Mouse (Mus musculus): ENCODE measurements around the gene Meltf. TPM values are rescaled to one million over a fixed set of nuclear protein-coding genes. Genes with fewer than 3 reads are reported as not detected.

Meltf gene
- polyA plus RNA-seq, 1 experiment from 2014 or later: 2.5 TPM

DNA sequence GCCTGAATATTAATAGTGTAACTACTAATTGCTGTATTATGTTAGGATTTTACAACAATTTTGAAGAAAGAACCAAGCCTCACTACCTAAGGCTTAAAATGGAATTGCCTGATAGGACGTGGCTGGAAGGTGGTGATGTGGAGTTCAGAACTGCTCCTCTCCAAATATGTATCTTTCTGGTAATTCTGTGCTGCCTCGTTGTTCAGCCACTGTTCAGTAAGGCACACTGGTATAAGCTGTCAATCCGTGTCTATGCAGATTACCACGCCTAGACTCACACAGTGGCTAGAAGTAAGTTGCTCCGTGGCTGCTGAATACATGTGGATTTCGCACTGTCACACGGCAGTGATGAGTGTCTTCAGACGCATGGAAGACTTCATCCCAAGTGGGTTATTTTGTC is 4.9 kb upstream of the Meltf start:
- no peak for ATAC-seq (ENCODE audit: low FRiP score, low read depth)
- Histone ChIP-seq H3K36me3 (peaks cover 44% of the 10 kb centered on the region), H3K4me3 (no peak overlapping the region), H3K9me3 (no peaks in the 10 kb centered on the region), H3K27me3 (no peaks in the 10 kb centered on the region), H3K27ac (no peak overlapping the region), H3K9ac (no peak overlapping the region), H3K4me1 (peaks cover 2% of the 10 kb centered on the region), H3K4me2 (replicated peaks) (no peak overlapping the region)
- 94% methylated on average over 8 of the region's 8 CpGs for WGBS

- peaks cover 30% of the 10 kb centered on the region for H3K36me3 ChIP-seq
- WGBS: 92% methylated on average over 4 of the region's 4 CpGs
- no peak overlapping the region for H3K9ac ChIP-seq
- H3K4me3 ChIP-seq: no peak overlapping the region
- no peaks in the 10 kb centered on the region for H3K9me3 ChIP-seq
- H3K4me2 ChIP-seq (replicated peaks): no peak overlapping the region
- H3K4me1 ChIP-seq: peaks cover 9% of the 10 kb centered on the region
- H3K27ac ChIP-seq: no peak overlapping the region
- no peaks in the 10 kb centered on the region for H3K27me3 ChIP-seq
- no peak for ATAC-seq (ENCODE audit: low FRiP score, low read depth)
These were observed 3.2 kb upstream of the Meltf start for GRCm38 (mm10) chr16:31875391-31875790.

- Histone ChIP-seq H3K36me3 (peaks cover 22% of the 10 kb centered on the region), H3K4me3 (no peak overlapping the region), H3K27ac (no peak overlapping the region), H3K27me3 (no peaks in the 10 kb centered on the region), H3K9me3 (no peaks in the 10 kb centered on the region), H3K9ac (no peak overlapping the region), H3K4me2 (replicated peaks) (no peak overlapping the region), H3K4me1 (peaks cover 9% of the 10 kb centered on the region)
- ATAC-seq (ENCODE audit: low FRiP score, low read depth): no peak
- WGBS: 81% methylated on average over 10 of the region's 10 CpGs
These were observed 2.2 kb upstream of the Meltf start for GRCm38 (mm10) chr16:31876386-31876785.

- Histone ChIP-seq H3K4me3 (no peak overlapping the region), H3K36me3 (peaks cover 18% of the 10 kb centered on the region), H3K4me2 (replicated peaks) (no peak overlapping the region), H3K9me3 (no peaks in the 10 kb centered on the region), H3K4me1 (peaks cover 11% of the 10 kb centered on the region), H3K9ac (no peak overlapping the region), H3K27ac (no peak overlapping the region), H3K27me3 (peaks cover under 1% of the 10 kb centered on the region; the same call in 1 of the 2 replicates)
- no peak for ATAC-seq (ENCODE audit: low FRiP score, low read depth)
- WGBS: 57% methylated on average over 6 of the region's 6 CpGs
These were observed 558 bp upstream of the Meltf start for GRCm38 (mm10) chr16:31878052-31878451.

DNA sequence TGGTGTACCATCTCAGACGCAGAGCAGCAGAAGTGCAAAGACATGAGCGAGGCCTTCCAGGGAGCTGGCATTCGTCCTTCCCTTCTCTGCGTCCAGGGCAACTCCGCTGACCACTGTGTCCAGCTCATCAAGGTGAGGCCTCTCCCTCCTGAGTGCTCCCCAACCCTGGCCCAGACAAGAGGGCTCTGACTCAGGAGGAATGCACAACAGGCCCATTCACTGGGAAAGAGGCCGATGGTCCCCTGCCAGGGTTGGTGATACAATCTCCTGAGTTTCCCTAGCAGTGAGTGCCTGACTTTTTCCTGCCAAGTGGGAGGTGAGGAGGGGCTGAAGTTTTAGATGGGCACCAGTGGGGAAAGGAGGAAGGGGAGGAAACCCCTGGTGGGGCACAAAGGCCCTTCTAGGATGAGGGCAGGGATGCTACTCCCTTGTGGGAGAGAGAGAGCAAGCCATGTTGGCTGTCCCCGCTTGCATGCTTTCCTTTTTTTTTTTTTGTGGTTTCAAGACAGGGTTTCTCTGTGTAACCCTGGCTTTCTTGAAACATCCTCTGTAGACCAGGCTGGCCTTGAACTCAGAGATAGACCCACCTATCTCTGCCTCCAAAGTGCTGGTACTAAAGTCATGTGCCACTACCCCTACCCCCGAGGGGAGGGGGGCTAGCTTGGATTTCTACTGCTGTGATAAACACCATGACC is 1.7 kb downstream of the Meltf start:
- H3K9ac ChIP-seq: no peak overlapping the region

GRCm38 (mm10) chr16:31882381-31882908 is 3.8 kb downstream of the Meltf start:
- H3K9ac ChIP-seq: no peak overlapping the region; the same call in 1 of the 2 replicates
- no peak overlapping the region for H3K27ac ChIP-seq
- peaks cover 6% of the 10 kb centered on the region for H3K27me3 ChIP-seq
- no peaks in the 10 kb centered on the region for H3K36me3 ChIP-seq
- no peak for ATAC-seq (ENCODE audit: low FRiP score, low read depth)
- no peak overlapping the region for H3K4me3 ChIP-seq
- no peaks in the 10 kb centered on the region for H3K9me3 ChIP-seq
- peaks cover 31% of the 10 kb centered on the region for H3K4me1 ChIP-seq
- H3K4me2 ChIP-seq (replicated peaks): no peak overlapping the region
- 74% methylated on average over 9 of the region's 9 CpGs for WGBS

More for the DNA sequence above, 1.7 kb downstream of the Meltf start:
- Histone ChIP-seq H3K27me3 (peaks cover 6% of the 10 kb centered on the region), H3K4me3 (no peak overlapping the region), H3K4me2 (replicated peaks) (no peak overlapping the region), H3K27ac (no peak overlapping the region), H3K9me3 (no peaks in the 10 kb centered on the region), H3K4me1 (peaks cover 31% of the 10 kb centered on the region), H3K36me3 (peaks cover under 1% of the 10 kb centered on the region)
- 87% methylated on average over 8 of the region's 8 CpGs for WGBS
- no peak for ATAC-seq (ENCODE audit: low FRiP score, low read depth)

GRCm38 (mm10) chr16:31883302-31883701 is 4.7 kb downstream of the Meltf start:
- Histone ChIP-seq H3K9ac (no peak overlapping the region; the same call in 1 of the 2 replicates), H3K9me3 (no peaks in the 10 kb centered on the region), H3K4me3 (no peak overlapping the region), H3K4me1 (peaks cover 31% of the 10 kb centered on the region), H3K4me2 (replicated peaks) (peak overlapping the region; percentile 38), H3K27ac (no peak overlapping the region), H3K36me3 (no peaks in the 10 kb centered on the region), H3K27me3 (peaks cover 6% of the 10 kb centered on the region)
- ATAC-seq (ENCODE audit: low FRiP score, low read depth): no peak
- 67% methylated on average over 14 of the region's 14 CpGs for WGBS

DNA sequence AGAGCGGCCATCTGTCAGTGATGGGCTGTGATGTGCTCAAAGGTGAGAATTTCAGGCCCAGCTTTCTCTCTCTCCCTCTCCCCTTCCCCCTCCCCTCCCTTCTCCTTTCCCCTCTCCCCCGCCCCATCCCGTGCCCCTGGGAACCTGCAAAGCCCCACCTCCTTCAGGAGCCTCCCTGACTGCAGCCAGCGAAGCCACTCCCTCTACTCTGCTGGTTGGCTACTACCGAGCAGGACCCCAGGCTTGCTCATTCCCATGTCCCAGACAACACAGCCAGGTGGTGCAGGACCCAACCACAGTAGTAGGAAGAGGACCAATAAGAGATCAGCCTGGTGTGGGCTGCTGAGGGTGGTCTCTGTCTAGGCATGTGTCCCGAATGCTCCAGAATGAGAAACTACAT is 5.3 kb downstream of the Meltf start:
- Histone ChIP-seq H3K4me1 (peaks cover 27% of the 10 kb centered on the region), H3K36me3 (no peaks in the 10 kb centered on the region), H3K4me3 (no peak overlapping the region), H3K9ac (no peak overlapping the region), H3K9me3 (no peaks in the 10 kb centered on the region), H3K4me2 (replicated peaks) (peak overlapping the region; percentile 38), H3K27ac (no peak overlapping the region), H3K27me3 (peaks cover 6% of the 10 kb centered on the region)
- no peak for ATAC-seq (ENCODE audit: low FRiP score, low read depth)
- 9% methylated on average over 6 of the region's 6 CpGs for WGBS

- H3K27me3 ChIP-seq: no peaks in the 10 kb centered on the region
- H3K9ac ChIP-seq: no peak overlapping the region
These were observed 12.3 kb downstream of the Meltf start for GRCm38 (mm10) chr16:31890907-31891306.

DNA sequence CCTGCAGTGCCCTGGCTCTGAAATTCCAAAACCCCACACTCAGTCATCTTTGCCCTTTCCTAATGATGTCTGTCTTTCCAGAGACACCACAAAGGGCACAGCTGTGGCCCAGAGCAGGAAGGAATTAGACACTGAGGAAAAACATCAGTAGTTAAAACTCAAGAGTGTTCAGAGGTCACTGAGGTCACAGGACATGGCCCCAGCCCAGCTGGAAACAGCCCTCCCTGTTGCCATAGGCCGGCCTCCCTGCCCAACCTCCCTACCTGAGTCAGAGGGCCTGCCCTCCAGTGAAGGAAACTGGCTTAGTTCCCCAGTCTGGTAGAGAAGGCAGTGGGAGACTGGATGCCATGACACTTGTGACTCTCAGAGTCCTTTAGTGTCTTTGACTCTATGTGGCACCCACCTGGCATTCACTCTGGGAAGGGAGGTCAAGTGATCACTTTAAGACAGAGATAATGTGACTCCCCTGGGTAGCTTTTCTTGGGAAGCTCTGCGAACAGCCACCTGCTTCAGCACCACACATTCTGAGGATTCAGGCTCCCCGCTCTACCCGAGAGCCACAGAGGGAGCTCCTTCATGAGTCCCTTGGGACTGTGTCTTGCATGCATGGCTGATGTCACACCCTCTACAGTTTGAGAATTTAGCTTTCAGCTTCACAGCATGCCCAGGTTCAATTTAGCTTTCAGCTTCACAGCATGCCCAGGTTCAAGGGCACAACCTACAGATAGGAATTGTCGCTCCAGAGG is 15.0 kb downstream of the Meltf start:
- no peaks in the 10 kb centered on the region for H3K36me3 ChIP-seq
- peaks cover 20% of the 10 kb centered on the region for H3K4me1 ChIP-seq
- H3K4me2 ChIP-seq (replicated peaks): no peak overlapping the region
- no peak for ATAC-seq (ENCODE audit: low FRiP score, low read depth)
- no peaks in the 10 kb centered on the region for H3K9me3 ChIP-seq
- H3K27me3 ChIP-seq: no peaks in the 10 kb centered on the region
- WGBS: 65% methylated on average over 5 of the region's 5 CpGs
- no peak overlapping the region for H3K9ac ChIP-seq
- no peak overlapping the region for H3K27ac ChIP-seq
- no peak overlapping the region for H3K4me3 ChIP-seq

More at GRCm38 (mm10) chr16:31890907-31891306, 12.3 kb downstream of the Meltf start:
- H3K9me3 ChIP-seq: no peaks in the 10 kb centered on the region
- no peak overlapping the region for H3K4me3 ChIP-seq
- 0 out of 2 replicates have a peak, but pooled peaks cover 4% of the 10 kb centered on the region for H3K4me1 ChIP-seq
- H3K36me3 ChIP-seq: no peaks in the 10 kb centered on the region
- WGBS: 74% methylated on average over 7 of the region's 7 CpGs
- H3K27ac ChIP-seq: no peak overlapping the region
- no peak for ATAC-seq (ENCODE audit: low FRiP score, low read depth)
- no peak overlapping the region for H3K4me2 ChIP-seq (replicated peaks)

DNA sequence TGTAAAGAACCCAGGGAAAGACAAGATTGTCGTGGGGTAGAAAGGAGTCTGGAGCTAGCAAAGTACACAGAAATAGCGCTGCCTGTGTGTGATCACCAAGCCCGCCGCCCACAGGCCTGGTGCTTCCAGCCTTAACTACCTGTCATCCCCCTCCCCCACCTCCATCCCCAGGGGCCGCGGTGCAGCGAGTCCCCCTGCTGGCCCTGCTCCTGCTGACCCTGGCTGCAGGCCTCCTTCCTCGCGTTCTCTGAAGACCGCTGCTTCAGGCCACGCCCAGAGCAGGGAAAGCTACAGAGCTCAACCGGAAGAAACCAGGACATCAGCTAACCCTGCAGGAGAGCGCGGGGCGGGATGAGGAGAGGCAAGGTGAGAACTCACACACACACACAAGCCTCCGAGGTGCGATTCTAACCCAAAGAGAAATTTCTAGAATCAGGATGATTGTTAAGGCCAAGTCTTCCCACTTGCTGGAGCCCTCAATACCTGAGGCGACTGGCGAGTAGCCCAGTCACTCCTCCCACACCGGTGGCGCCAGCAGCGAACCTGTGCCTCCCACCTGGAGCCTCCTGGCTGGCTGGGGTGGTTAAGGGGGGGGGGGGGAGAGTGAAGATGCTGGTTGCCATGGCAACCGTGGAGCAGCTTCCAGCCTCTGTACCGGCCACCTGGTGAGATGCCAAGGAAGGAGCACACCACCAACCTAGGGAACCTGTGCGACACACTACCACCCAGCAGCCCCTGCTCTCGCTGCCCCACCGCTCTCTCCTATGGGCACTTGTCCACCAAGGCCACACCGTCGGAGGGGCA is 18.6 kb downstream of the Meltf start:
- peaks cover 8% of the 10 kb centered on the region; the same call in 1 of the 2 replicates for H3K9me3 ChIP-seq
- no peaks in the 10 kb centered on the region for H3K36me3 ChIP-seq
- 16% methylated on average over 29 of the region's 29 CpGs for WGBS
- peak overlapping the region; percentile 30 for H3K4me3 ChIP-seq
- ATAC-seq (ENCODE audit: low FRiP score, low read depth): 0 out of 2 replicates have a peak, but pooled peaks have one; percentile 34
- peak overlapping the region; percentile 50 for H3K9ac ChIP-seq
- H3K27ac ChIP-seq: 0 out of 2 replicates have a peak overlapping the region, but pooled peaks have one; percentile 29
- H3K4me2 ChIP-seq (replicated peaks): peak overlapping the region; percentile 67
- peaks cover 20% of the 10 kb centered on the region for H3K4me1 ChIP-seq
- no peaks in the 10 kb centered on the region for H3K27me3 ChIP-seq
